Mouse (Mus musculus) liver, adult 2 months (tissue): ENCODE data around the gene Slc26a11. TPM values are rescaled to one million over a fixed set of nuclear protein-coding genes. Genes with fewer than 3 reads are reported as not detected.

Experiments used
- DNase-seq: peaks from one replicate; pipeline ENCODE4 v3.0.0-alpha.2; 2011; ENCODE audit warnings: low read depth, low spot score; ENCODE audit errors: extremely low read depth
- H3K27ac ChIP-seq: fragments of 200-500 bp; replicated peaks from 2 replicates; pipeline ENCODE4 v1.5.1; 2012; ENCODE audit warnings: low read depth, mild to moderate bottlenecking, control low read depth, inconsistent platforms, low read length; ENCODE audit not compliant: insufficient read depth
- H3K27me3 ChIP-seq: fragments of 200-500 bp; 2 replicates; pipeline ENCODE4 v1.6.1; 2012; ENCODE audit warnings: mild to moderate bottlenecking, moderate library complexity, low read length, inconsistent platforms; ENCODE audit not compliant: control insufficient read depth, insufficient read depth
- H3K36me3 ChIP-seq: fragments of 200-500 bp; 2 replicates; pipeline ENCODE4 v1.6.1; 2012; ENCODE audit warnings: low read length, inconsistent platforms; ENCODE audit not compliant: control insufficient read depth, insufficient read depth
- H3K4me1 ChIP-seq: fragments of 200-500 bp; 2 replicates; pipeline ENCODE4 v1.6.1; 2011; ENCODE audit warnings: low read length; ENCODE audit not compliant: control insufficient read depth, insufficient read depth
- H3K4me3 ChIP-seq: fragments of 200-500 bp; 2 replicates; pipeline ENCODE4 v1.5.1; 2011; ENCODE audit warnings: low read depth, mild to moderate bottlenecking, control low read depth, low read length, moderate library complexity; ENCODE audit not compliant: insufficient read depth
- H3K79me2 ChIP-seq: fragments of 200-500 bp; 2 replicates; pipeline ENCODE4 v1.6.1; 2012; ENCODE audit warnings: inconsistent platforms, mild to moderate bottlenecking, low read length, moderate library complexity; ENCODE audit not compliant: control insufficient read depth, insufficient read depth
- H3K9ac ChIP-seq: fragments of 200-500 bp; 2 replicates; pipeline ENCODE4 v1.6.1; 2012; ENCODE audit warnings: low read depth, mild to moderate bottlenecking, control low read depth, inconsistent platforms, low read length
- CTCF ChIP-seq: fragments of 200-500 bp; IDR thresholded peaks from 2 replicates; pipeline ENCODE4 v1.5.1; 2011; ENCODE audit warnings: low read depth, low read length, control low read depth
- POLR2A ChIP-seq: fragments of 200-500 bp; IDR thresholded peaks from 2 replicates; pipeline ENCODE4 v1.6.1; 2011; ENCODE audit warnings: low read length, control low read depth; ENCODE audit not compliant: insufficient read depth; ENCODE audit errors: extremely low read depth
- WGBS: fragments of 180-500 bp; shearing (Covaris S2); methylation state at CpG from one replicate; pipeline ENCODE4 v1.1.7; 2018; 5-methylcytosine and 5-hydroxymethylcytosine counted together
- polyA plus RNA-seq: library from polyadenylated mRNA; depleted of rRNA; stranded (reverse); fragments of >200 nt; gene quantifications from 2 replicates; pipeline ENCODE4 v1.2.3, GENCODE M21; 2012
- total RNA-seq: library from RNA; depleted of rRNA; stranded (reverse); fragments of >200 nt; gene quantifications from 2 replicates; pipeline ENCODE4 v1.2.3, GENCODE M21; 2014

Slc26a11 gene
- total and polyA plus RNA-seq, 2 experiments: 2.5 to 7.5 TPM

GRCm38 (mm10) chr11:119314252-119314936, 41.0 kb upstream of the Slc26a11 start:
- no peaks in the 10 kb centered on the region for H3K36me3 ChIP-seq
- no peak overlapping the region for H3K27ac ChIP-seq
- TF ChIP-seq CTCF (no peak), POLR2A (no peak)
- H3K79me2 ChIP-seq: no peaks in the 10 kb centered on the region
- no peak overlapping the region for H3K9ac ChIP-seq
- 51% methylated on average over 17 of the region's 17 CpGs for WGBS
- no peak overlapping the region for H3K4me3 ChIP-seq
- no peaks in the 10 kb centered on the region for H3K27me3 ChIP-seq
- no peak for DNase-seq
- H3K4me1 ChIP-seq: no peaks in the 10 kb centered on the region

GRCm38 (mm10) chr11:119316720-119317119, 38.6 kb upstream of the Slc26a11 start:
- DNase-seq: no peak
- H3K36me3 ChIP-seq: no peaks in the 10 kb centered on the region
- H3K27me3 ChIP-seq: no peaks in the 10 kb centered on the region
- no peaks in the 10 kb centered on the region for H3K79me2 ChIP-seq
- WGBS: 93% methylated on average over 4 of the region's 4 CpGs
- no peaks in the 10 kb centered on the region for H3K4me1 ChIP-seq
- no peak for TF ChIP-seq POLR2A
- no peak for TF ChIP-seq CTCF
- no peak overlapping the region for H3K27ac ChIP-seq
- H3K4me3 ChIP-seq: no peak overlapping the region
- H3K9ac ChIP-seq: no peak overlapping the region

- no peak overlapping the region for H3K27ac ChIP-seq
- H3K27me3 ChIP-seq: no peaks in the 10 kb centered on the region
- no peak for DNase-seq
- H3K36me3 ChIP-seq: no peaks in the 10 kb centered on the region
- 84% methylated on average over 13 of the region's 13 CpGs for WGBS
- H3K79me2 ChIP-seq: no peaks in the 10 kb centered on the region
- no peak overlapping the region for H3K9ac ChIP-seq
- no peak overlapping the region for H3K4me3 ChIP-seq
- no peak for TF ChIP-seq POLR2A
- TF ChIP-seq CTCF: no peak
- H3K4me1 ChIP-seq: no peaks in the 10 kb centered on the region
Measured at GRCm38 (mm10) chr11:119322521-119322920, 32.8 kb upstream of the Slc26a11 start.

GRCm38 (mm10) chr11:119325068-119325467, 30.3 kb upstream of the Slc26a11 start:
- Histone ChIP-seq H3K4me1 (no peaks in the 10 kb centered on the region), H3K9ac (no peak overlapping the region), H3K27me3 (no peaks in the 10 kb centered on the region), H3K27ac (no peak overlapping the region), H3K4me3 (no peak overlapping the region), H3K79me2 (no peaks in the 10 kb centered on the region), H3K36me3 (no peaks in the 10 kb centered on the region)
- DNase-seq: no peak
- peak; percentile 6; the same call in 1 of the 2 replicates for TF ChIP-seq CTCF
- TF ChIP-seq POLR2A: no peak
- 83% methylated on average over 1 of the region's 1 CpGs for WGBS

GRCm38 (mm10) chr11:119330592-119330991, 24.8 kb upstream of the Slc26a11 start:
- WGBS: 56% methylated on average over 4 of the region's 4 CpGs
- DNase-seq: no peak
- Histone ChIP-seq H3K9ac (no peak overlapping the region), H3K4me3 (no peak overlapping the region), H3K27me3 (no peaks in the 10 kb centered on the region), H3K27ac (no peak overlapping the region), H3K4me1 (no peaks in the 10 kb centered on the region), H3K79me2 (no peaks in the 10 kb centered on the region), H3K36me3 (no peaks in the 10 kb centered on the region)
- TF ChIP-seq POLR2A (no peak), CTCF (no peak)

- Histone ChIP-seq H3K36me3 (no peaks in the 10 kb centered on the region), H3K9ac (no peak overlapping the region), H3K4me1 (no peaks in the 10 kb centered on the region), H3K4me3 (no peak overlapping the region), H3K27me3 (no peaks in the 10 kb centered on the region), H3K79me2 (no peaks in the 10 kb centered on the region), H3K27ac (no peak overlapping the region)
- DNase-seq: no peak
- 43% methylated on average over 3 of the region's 3 CpGs for WGBS
- TF ChIP-seq POLR2A: no peak
- TF ChIP-seq CTCF: no peak
Measured at GRCm38 (mm10) chr11:119331970-119332369, 23.4 kb upstream of the Slc26a11 start.
